Comparison of ENCODE assay signal across 8 mouse cellular contexts in genomic region chr2:121787767-121788166, GRCm38 (mm10). TPM values are rescaled to one million over a fixed set of nuclear protein-coding genes. Genes with fewer than 3 reads are reported as not detected.
DNase-seq lines count a peak whose midpoint lies in the region; ATAC-seq and TF ChIP-seq lines count a peak whose summit lies in the region.

No protein-coding gene starts in this region.

- DNase-seq in kidney, postnatal 0 days (ENCODE audit: low spot score), result peak; percentile 8
- DNase-seq in kidney, adult 8-10 months, result no peak
- DNase-seq in ES-CJ7 (ENCODE audit: low read depth, low spot score), result peak; percentile 42
- DNase-seq in embryo, embryonic 11 days, result peak; percentile 22
- no peak for DNase-seq in liver, embryonic 11.5 days (ENCODE audit: low spot score)
- DNase-seq in right cerebral cortex, postnatal 4 days, result no peak
- no peak for DNase-seq in thymus, postnatal 0 days (ENCODE audit: low spot score)
- no peak for DNase-seq in urinary bladder, postnatal 10 days (ENCODE audit: low spot score)

- 53% methylated on average over 13 of the region's 13 CpGs for WGBS in kidney, postnatal 0 days
- WGBS in liver, embryonic 11.5 days, result 39% methylated on average over 13 of the region's 13 CpGs

- no peaks in the 10 kb centered on the region for H3K9me3 ChIP-seq in kidney, postnatal 0 days (replicated peaks; ENCODE audit: low read length)
- no peaks in the 10 kb centered on the region for H3K9me3 ChIP-seq in liver, embryonic 11.5 days (ENCODE audit: control insufficient read depth, low read length)

- H3K4me1 ChIP-seq in kidney, postnatal 0 days (replicated peaks; ENCODE audit: insufficient read depth, low read length), result no peaks in the 10 kb centered on the region
- no peaks in the 10 kb centered on the region; the same call in 1 of the 2 replicates for H3K4me1 ChIP-seq in liver, embryonic 11.5 days (replicated peaks; ENCODE audit: control insufficient read depth, insufficient read depth, low read length)

- H3K4me3 ChIP-seq in kidney, postnatal 0 days (replicated peaks; ENCODE audit: low read depth, low read length), result no peak overlapping the region
- H3K4me3 ChIP-seq in liver, embryonic 11.5 days (ENCODE audit: low read depth, low read length), result no peak overlapping the region

- no peak overlapping the region for H3K4me2 ChIP-seq in kidney, postnatal 0 days (ENCODE audit: low read length)
- peak overlapping the region; percentile 39 for H3K4me2 ChIP-seq in liver, embryonic 11.5 days

- H3K27ac ChIP-seq in kidney, postnatal 0 days, result no peak overlapping the region
- H3K27ac ChIP-seq in liver, embryonic 11.5 days (ENCODE audit: low read depth, low read length), result no peak overlapping the region

- no peaks in the 10 kb centered on the region for H3K36me3 ChIP-seq in kidney, postnatal 0 days (ENCODE audit: insufficient read depth, low read length)
- no peaks in the 10 kb centered on the region for H3K36me3 ChIP-seq in liver, embryonic 11.5 days (ENCODE audit: control insufficient read depth, insufficient read depth, low read length)

- H3K27me3 ChIP-seq in kidney, postnatal 0 days (ENCODE audit: insufficient read depth, low read length), result no peaks in the 10 kb centered on the region
- no peaks in the 10 kb centered on the region for H3K27me3 ChIP-seq in liver, embryonic 11.5 days (replicated peaks; ENCODE audit: control insufficient read depth, insufficient read depth, low read length)

- no peak for ATAC-seq in kidney, postnatal 0 days (replicated peaks; ENCODE audit: low FRiP score, low read depth)
- peak; percentile 87 for ATAC-seq in liver, embryonic 11.5 days (replicated peaks; ENCODE audit: low FRiP score)

- H3K9ac ChIP-seq in kidney, postnatal 0 days (ENCODE audit: low read depth, low read length), result no peak overlapping the region
- H3K9ac ChIP-seq in liver, embryonic 11.5 days (ENCODE audit: low read depth, low read length), result no peak overlapping the region

- no peak for TF ChIP-seq CTCF in kidney, postnatal 0 days (IDR thresholded peaks at IDR 0.05; ENCODE audit: low read depth)

RNA-seq across cellular contexts. Expression of gene Frmd5, which starts 19.1 kb away (rescaled TPM):
- polyA plus RNA-seq in kidney, postnatal 0 days (2015; fragmentation: Nextera tagmentation; extraction: Ambion mirVana), result 0.37 and 0.42 TPM in 2 replicates
- 0.55 and 0.96 TPM in 2 replicates for polyA plus RNA-seq in liver, embryonic 11.5 days (2014; fragmentation: Nextera tagmentation; extraction: Ambion mirVana)
- 0.28 and 0.47 TPM in 2 replicates for polyA plus RNA-seq in thymus, postnatal 0 days (2015; fragmentation: Nextera tagmentation; extraction: Ambion mirVana)

Comparison
In these comparisons a context has a peak if more than half of its experiments do, and no peak if none do; other contexts are left out.
1. DNase-seq: peak in kidney, postnatal 0 days (single experiment), ES-CJ7 (single experiment) and embryo, embryonic 11 days (single experiment); none in kidney, adult 8-10 months (0 of 2), liver, embryonic 11.5 days (single experiment), right cerebral cortex, postnatal 4 days (single experiment), thymus, postnatal 0 days (single experiment) and urinary bladder, postnatal 10 days (single experiment).